Mouse (Mus musculus): Measurements from ENCODE around the gene Idh3a.
"Not testable (repeated sequence)": the region's sequence is repeated elsewhere in the genome, so short reads cannot be mapped to it uniquely, and the experiment has no call there.

Idh3a gene

DNA sequence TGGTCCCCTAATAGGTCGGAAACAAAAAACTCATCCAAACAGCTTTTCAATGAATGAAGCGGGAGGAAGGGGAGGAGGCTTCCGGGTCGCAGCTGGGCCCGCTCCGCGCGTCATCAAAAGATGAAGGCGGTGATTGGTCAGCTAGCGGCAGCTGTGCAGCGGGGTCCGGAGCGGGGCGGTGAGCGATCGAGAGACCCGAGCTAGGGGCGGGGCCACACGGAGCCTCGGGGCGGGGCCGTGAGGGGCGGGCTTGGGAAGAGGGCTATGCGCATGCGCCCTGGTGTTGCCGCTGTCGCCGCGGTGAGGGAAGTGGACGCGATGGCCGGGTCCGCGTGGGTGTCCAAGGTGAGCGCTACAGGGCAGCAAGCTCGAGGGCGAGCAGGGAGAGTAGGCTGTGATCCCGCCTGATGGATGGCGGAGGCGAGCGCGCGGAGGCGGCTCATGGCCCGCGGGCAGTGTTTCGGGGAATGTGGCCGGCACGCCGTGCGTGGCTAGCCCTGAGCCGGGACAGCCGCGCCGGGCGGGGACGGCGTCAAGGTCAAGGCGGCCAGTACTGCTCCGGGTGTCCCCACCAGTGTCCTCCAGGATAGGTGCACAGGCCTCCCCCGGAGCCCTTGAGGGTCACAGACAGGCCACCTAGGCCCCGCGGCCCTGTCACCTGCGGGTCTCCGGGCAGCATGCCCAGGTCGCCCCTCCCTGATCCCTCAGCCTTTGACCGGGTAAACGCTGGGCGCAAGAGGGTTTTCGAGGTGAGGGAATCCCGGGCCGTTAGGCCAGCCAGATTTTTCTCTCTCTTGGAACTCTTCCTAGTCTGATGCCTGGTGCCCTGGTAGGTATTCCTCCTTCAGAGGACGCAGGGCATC is at the start of gene Idh3a:
Idh3a (plus strand) TSS at position 136 of the 863 bp plus-strand sequence.
- peak; percentile 95 for DNase-seq (ENCODE audit: low spot score)

- peak; percentile 28 for DNase-seq (ENCODE audit: low spot score)
Measured at GRCm38 (mm10) chr9:54537030-54537429, 49.1 kb upstream of the Idh3a start.

DNA sequence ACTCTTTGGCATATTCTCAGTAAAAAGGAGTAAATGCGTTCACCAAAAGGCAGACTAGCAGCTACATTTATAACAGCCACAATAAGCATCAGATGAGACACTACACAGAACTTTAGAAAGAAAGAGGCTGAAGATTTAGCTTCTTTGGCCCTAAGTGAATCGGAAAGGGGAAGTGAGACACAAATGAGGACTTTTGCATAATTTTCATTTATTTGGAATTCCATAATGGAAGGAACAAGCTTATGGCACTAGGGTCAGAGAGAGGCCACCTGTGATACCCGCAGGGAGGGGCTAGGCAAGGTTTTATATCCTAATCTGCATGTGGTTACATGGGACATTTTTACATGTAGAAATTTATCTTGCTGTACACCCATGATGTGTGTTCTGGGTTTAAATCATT is 48.7 kb upstream of the Idh3a start:
- DNase-seq (ENCODE audit: low spot score), result no peak

DNA sequence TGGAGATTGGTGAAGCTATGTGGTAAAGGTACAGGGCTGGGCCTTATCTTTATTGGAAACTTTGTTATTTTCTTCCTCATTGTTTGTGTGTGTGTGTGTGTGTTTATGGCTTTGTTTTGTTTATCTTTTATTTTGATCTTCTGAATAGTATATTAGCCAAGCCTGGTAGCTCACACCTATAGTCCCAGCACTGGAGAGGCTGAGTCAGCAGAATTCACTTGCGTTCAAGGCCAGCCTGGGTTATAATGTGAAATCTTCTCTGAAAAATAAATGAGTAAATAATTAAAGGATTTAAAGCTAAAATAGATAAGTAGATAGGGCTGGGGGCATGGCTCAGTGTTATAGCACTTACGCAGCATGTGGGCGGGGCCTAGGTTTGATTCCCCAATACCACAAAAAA is 47.9 kb upstream of the Idh3a start:
- DNase-seq (ENCODE audit: low spot score), result no peak

DNA sequence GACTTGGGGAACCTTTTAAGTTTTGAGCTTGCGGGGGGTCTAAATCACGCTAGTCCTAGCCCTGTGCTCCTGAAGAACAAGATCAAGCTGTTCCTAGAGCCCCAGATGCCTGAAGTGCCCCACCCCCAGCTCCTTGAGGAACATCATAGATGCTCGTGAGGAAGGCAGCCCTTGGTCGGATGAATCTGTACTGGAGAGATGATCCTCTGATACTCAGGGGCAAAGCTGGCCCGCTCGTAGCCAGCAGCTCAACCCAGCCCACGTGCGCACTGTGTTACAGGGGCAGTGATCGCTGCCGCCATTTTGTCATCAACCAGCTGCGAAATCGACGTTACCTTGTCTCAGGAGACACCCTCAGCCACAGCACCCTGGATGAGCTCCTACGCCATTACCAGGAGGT is 47.5 kb upstream of the Idh3a start, which contains the start of gene Sh2d7:
Sh2d7 (plus strand) TSS at position 301 of the 400 bp plus-strand sequence.
- no peak for DNase-seq (ENCODE audit: low spot score)

DNA sequence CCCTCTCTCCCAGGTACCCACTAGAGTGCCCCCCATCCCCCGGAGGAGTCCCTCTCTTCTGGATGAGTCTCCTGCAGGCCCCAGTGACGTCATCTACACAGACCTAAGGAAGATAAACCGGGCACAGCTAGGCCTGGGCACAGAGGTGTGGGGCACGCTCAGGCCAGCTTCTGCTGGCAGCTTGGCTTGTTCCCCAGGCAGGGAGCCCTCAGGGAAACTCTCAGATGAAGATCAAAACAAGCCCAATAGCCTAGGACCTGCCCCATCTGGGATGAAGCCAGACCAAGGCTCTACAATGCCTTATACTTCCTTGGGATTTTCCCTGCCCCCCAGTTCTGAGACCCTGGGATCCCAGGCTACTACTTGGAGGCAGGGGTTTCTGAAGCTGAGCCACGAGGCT is 45.3 kb upstream of the Idh3a start:
- no peak for DNase-seq (ENCODE audit: low spot score)

DNA sequence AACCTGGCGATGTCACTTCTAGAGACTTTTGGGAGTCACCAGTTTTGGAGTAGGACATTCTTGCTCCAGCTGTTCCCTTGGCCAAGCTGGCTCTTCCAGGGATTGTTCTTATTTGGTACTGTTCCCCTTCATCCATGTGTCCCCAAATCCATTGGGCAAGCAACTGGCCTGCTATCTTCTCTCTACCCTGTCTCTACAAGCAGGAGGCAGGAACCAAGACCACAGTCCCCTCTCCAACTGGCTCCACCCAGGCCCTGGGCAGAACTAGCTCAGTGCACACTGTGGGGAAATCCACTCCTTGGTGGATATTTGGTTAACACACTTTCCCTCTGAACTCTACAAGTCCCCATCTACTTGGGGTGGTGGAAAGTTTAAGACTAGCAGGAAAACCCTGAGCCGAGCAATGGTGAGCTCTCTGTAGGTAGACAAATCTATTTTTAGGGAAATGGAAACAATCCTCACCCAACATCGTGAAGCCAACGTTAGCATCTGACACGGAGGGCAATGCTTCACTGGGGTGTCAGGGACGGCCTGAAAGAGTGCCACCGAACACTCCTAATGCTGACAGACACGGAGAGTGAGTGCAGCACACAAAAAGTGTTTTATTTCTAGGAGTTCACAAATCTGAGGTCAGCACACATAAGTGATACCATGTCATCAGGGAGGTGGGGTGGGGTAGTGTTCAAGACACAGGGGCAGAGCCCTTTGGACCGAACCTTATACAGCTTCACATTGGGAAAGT is 41.8 kb upstream of the Idh3a start:
- DNase-seq (ENCODE audit: low spot score), result no peak

GRCm38 (mm10) chr9:54544954-54545315 is 41.2 kb upstream of the Idh3a start:
- no peak for DNase-seq (ENCODE audit: low spot score)

DNA sequence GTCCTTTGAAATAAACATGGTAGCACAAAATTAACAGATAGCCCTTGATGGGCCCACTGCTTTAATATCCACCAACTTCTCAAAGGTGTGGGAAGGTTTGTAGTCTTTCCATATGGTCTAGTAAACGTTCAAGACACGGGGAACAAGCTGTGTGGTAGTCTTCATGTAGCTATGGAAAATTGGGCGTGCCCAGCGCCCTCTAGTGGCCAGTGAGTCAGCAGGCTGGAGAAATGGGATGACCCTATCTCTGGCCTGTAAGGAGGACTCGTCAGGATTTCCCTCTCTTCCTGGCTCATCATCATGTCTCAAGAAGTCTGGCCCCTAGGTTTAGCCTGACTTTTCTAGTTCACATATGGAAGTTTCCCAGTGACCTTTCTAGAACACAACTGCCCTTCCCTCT is 38.6 kb upstream of the Idh3a start:
- peak; percentile 57 for DNase-seq (ENCODE audit: low spot score)

GRCm38 (mm10) chr9:54549433-54549832 is 36.7 kb upstream of the Idh3a start:
- peak; percentile 59 for DNase-seq (ENCODE audit: low spot score)

- no peak for DNase-seq (ENCODE audit: low spot score)
Measured at GRCm38 (mm10) chr9:54552409-54552808, 33.7 kb upstream of the Idh3a start.

DNA sequence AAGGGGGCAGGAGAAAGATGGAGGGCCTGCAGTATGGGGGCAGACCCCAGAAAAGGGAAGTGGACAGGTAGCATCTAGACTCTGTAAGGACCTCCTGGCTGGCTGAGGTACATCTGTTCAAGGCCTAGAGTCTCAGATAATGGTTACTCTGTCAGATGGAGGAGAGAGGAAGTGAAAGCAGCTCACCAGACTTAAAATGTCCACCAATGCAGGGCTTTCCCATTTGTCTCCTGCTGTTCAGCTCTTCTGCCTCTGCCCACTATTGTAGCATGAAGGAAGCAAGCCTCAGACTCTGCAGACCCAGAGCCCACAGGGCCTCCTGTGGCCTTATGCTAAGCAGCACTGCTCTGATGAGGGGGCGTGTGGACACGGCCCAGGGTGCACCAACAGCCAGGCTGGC is 31.1 kb upstream of the Idh3a start:
- DNase-seq (ENCODE audit: low spot score), result no peak

DNA sequence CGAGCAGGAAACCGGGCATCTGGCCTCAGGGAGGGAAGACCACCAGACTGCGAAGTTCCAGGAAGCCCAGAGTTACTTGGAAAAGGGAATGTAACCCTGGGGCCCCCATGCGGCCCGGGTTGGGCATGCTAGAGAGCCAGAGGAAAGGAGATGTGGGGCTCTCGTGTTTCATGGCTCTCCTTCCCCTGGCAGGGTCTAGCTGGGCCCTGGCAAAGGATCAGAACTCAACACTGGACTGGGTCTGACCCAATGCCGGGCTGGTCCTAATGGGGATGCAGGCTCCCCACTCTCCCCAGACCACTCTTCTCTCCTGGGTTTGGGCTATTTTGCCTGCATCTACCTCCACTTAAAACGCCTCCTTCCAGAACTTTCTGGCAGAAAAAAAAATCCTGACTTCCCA is 27.4 kb upstream of the Idh3a start:
- DNase-seq (ENCODE audit: low spot score), result no peak

DNA sequence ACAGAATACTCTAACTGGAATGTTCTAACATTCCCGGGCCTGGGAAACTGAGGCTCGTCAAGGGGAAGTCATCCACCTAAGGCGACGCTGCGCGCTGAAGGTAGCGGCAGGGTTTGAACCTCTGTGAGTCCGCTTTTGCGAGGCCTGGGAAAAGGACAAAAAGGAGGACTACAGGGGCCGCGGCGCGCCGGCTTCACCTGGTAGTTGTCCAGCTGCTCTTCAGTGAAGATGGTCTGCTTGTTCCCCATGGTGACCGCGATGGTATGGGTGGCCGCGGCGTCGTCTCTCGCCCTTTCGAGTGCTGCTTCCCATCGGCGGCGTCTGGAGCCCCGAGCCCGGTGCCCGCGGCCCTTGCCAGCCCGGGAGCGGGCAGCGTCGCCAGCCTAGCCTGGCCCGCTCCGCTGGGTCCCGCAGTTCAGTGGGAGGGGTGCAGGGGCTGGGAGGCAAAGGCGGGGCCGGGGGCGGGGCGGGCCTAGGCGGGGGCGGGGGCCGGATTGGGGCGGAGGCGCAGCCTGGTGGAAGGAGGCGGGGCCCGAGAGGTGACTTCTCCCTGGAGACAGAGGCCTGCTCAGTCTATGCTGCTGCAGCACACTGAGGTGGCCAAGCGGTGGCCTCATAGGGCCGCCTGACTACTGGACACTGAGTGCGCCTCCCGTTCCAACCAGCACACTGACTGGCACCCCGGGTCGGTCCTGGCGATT is 26.2 kb upstream of the Idh3a start, which contains the start of gene Cib2:
Cib2 (minus strand) TSS at position 448 of the 701 bp plus-strand sequence.
- peak; percentile 39 for DNase-seq (ENCODE audit: low spot score)

DNA sequence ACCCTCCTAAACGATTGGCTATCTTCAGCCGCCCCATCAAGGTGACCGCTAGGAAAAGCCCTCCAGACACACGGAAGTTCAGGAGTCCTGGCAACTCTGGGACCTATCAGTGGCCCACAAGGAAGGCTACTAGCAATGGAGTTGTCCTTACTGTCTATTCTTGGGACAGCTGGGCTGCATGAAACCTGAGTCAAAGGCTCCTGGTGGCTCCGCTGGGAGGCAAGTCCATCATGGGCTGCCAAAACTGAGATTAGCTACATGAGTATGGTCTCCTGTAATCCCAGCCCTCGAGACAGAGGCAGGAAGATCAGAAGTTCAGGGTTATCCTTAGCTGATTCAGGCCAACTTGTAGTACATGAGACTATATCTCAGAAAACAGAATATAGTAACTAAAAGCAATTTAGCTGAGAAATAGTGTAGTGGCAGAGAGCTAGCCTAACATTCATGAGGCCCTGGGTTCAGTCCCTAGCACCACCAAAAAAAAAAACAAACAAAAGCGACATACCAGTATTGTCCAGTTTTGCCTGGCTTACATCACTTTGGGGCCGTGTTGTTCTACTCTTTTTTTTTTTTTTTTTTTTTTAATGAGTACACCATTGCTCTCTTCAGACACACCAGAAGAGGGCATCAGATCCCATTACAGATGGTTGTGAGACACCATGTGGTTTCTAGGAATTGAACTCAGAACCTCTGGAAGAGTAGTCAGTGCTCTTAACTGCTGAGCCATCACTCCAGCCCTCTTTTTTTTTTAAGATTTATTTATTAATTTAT is 25.1 kb upstream of the Idh3a start:
- DNase-seq (ENCODE audit: low spot score), result no peak

DNA sequence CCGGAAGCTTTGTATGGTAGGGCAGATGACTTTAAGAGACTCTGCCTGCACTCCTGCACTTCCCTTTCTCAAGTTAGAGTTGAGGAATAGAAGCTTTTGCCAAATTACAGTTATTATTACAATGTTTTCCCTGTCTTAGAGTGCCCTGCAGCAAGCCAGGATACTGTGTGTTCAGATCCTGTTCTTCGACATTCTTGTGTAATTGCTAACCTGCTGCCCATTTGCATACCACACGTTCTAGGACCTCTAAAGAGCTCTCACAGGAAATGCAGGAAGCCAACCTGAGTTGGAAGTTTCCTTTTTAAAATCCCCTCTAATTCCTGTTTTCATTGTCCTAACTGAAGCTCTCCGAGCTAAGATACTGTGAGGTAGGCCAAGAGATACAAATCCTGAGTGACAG is 19.2 kb upstream of the Idh3a start:
- DNase-seq (ENCODE audit: low spot score), result no peak

DNA sequence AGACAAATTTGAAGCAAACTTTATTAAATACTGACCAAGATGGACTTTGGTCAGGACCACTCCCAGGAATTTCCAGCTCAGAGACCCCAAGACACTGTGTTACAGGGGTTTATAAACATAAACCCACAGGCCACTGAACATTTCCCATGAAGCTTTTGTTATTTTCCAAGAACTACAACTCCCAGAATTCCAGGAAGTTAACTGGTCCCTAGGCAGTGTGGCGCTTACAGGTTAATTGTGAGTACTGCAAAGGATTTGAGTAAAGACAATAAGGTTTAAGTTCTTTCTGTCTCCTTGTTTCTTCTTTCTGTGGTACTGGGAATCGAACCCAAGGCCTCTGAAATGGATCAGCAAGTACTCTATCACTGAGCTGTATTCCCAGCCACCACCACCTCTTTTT is 17.4 kb upstream of the Idh3a start:
- no peak for DNase-seq (ENCODE audit: low spot score)

DNA sequence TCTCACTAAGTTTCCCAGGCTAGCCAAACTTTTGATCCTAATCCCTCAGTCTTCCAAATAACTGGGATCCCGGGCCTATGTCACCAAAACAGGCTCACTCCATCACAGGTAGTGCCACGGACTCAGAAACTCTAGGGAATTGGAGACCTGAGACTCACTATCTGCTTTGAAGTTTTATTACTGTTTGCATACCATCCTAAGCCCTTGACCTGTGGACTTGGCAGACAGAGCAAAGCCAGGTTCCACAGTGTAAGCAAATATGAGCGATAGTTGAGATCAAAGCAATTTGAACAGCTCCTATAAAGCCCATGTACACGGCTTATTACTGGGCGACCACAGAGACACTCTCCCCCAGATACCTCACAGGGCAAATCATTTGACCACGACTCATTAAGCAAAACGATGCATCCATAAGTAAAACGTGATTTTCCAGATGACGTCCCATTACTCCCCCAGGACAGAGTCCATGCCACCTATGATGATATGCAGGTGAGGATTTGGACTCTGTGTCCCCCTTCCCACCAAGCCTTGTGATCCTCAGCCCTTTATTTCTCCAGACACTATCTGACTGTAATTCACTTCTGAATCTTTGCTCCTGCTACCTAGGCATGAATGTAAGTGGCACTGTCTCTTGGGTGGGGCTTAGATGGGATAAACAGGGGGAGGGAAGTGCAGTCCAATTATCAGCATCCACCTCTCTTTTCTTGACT is 14.8 kb upstream of the Idh3a start:
- DNase-seq (ENCODE audit: low spot score), result no peak

GRCm38 (mm10) chr9:54583712-54584111 is 2.4 kb upstream of the Idh3a start:
- DNase-seq (ENCODE audit: low spot score), result no peak

DNA sequence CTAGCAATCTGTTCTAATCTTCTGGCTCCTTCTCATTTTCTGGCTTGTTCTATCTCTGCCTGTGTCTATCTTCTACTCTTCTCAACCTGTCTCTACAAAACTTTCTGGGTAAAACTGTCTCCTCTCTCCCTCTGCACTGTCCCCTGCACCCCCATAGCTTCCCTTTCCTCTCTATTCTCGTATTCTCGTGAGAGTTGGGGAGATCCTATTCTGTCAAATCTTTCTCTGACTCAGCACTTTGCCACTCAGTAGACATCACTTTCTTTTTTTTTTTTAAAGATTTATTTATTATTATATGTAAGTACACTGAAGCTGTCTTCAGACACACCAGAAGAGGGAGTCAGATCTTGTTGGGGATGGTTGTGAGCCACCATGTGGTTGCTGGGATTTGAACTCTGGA is 2.0 kb upstream of the Idh3a start:
- not testable (repeated sequence) for DNase-seq (ENCODE audit: low spot score)

DNA sequence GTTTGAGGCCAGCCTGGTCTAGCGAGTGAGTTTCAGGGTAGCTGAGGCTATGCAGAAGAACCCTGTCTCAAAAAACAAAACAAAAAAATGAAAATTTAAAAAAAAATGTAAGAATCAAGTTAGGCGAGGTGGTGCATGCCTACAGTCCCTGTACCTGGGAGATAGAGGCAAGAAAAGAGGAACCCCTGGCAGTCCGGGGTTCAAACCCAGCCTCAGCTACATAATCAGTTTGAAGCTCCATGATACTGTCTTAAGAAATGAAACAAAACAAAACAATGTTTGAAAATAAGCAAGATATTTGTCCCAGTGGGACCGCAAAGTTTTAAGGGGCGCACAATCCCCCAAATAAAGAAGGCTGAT is 315 bp upstream of the Idh3a start:
- no peak for DNase-seq (ENCODE audit: low spot score)

Measured in adipocyte (in vitro differentiated cells).